Mouse (Mus musculus) small intestine, adult 2 months (tissue): ENCODE results near the gene Foxp4.

Experiments
- CTCF ChIP-seq: fragments of 200-500 bp; IDR thresholded peaks from 2 replicates; pipeline ENCODE4 v1.5.1; 2012; ENCODE audit warnings: low read depth, mild to moderate bottlenecking, control low read depth, inconsistent platforms, low read length, moderate library complexity, mixed read lengths; ENCODE audit not compliant: insufficient replicate concordance, insufficient read length; ENCODE audit errors: extremely low read depth
- POLR2A ChIP-seq: fragments of 200-500 bp; IDR thresholded peaks from 2 replicates; pipeline ENCODE4 v1.6.1; 2012; ENCODE audit warnings: low read depth, mild to moderate bottlenecking, control low read depth, inconsistent platforms, low read length, moderate library complexity

DNA sequence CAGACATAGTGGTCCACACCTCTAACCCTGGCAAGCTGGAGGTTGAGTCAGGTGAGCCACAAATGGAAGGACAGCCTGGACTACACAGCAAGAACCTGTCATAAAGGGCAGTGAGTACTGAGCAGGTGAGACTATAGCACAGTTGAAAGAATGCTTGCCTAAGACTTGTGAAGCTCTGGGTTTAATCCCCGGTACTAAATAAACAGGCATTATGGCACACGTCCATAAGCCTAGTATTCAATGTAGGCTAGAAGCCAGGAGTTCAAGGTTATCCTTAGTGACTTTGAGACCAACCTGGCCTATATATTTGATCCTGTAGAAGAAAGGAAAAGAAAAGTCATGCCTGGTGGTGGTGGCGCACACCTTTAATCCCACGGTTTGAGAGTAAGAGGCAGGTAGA lies 12.1 kb upstream of the Foxp4 start:
- TF ChIP-seq CTCF (no peak), POLR2A (no peak)
